Mouse (Mus musculus) lung, embryonic 16.5 days (tissue): ENCODE results near the gene Clec4b2. TPM values are rescaled to one million over a fixed set of nuclear protein-coding genes. Genes with fewer than 3 reads are reported as not detected.
"Not testable (repeated sequence)": the region's sequence is repeated elsewhere in the genome, so short reads cannot be mapped to it uniquely, and the experiment has no call there.

Source experiments
- ATAC-seq: fragments of 200-750 bp; cut with Nextera tagmentation; 2 replicates; pipeline ENCODE4 v1.8.0; 2017; ENCODE audit warnings: low read depth, mild to moderate bottlenecking, moderate library complexity
- H3K27ac ChIP-seq: fragments of 300-500 bp; sonication (generic); 2 replicates; pipeline ENCODE4 v1.5.1; 2014; ENCODE audit warnings: mild to moderate bottlenecking, control low read depth, low read length
- H3K27me3 ChIP-seq: fragments of 300-500 bp; sonication (generic); 2 replicates; pipeline ENCODE4 v1.6.1; 2014; ENCODE audit warnings: low read depth, low read length, mixed read lengths; ENCODE audit not compliant: control insufficient read depth, insufficient read depth
- H3K36me3 ChIP-seq: fragments of 300-500 bp; sonication (generic); 2 replicates; pipeline ENCODE4 v1.6.1; 2014; ENCODE audit warnings: low read length; ENCODE audit not compliant: control insufficient read depth, insufficient read depth
- H3K4me1 ChIP-seq: fragments of 300-500 bp; sonication (generic); replicated peaks from 2 replicates; pipeline ENCODE4 v1.6.1; 2014; ENCODE audit warnings: low read length, mixed read lengths; ENCODE audit not compliant: control insufficient read depth, insufficient read depth
- H3K4me2 ChIP-seq: fragments of 300-500 bp; sonication (generic); 2 replicates; pipeline ENCODE4 v1.6.1; 2014; ENCODE audit warnings: low read depth, low read length, control low read depth
- H3K4me3 ChIP-seq: fragments of 300-500 bp; sonication (generic); 2 replicates; pipeline ENCODE4 v1.5.1; 2014; ENCODE audit warnings: mild to moderate bottlenecking, low read length, control low read depth
- H3K9ac ChIP-seq: fragments of 300-500 bp; sonication (generic); 2 replicates; pipeline ENCODE4 v1.6.1; 2014; ENCODE audit warnings: low read length, control low read depth
- H3K9me3 ChIP-seq: fragments of 300-500 bp; sonication (generic); 2 replicates; pipeline ENCODE4 v1.6.1; 2016; ENCODE audit warnings: low read length; ENCODE audit not compliant: control insufficient read depth
- WGBS: fragments of 180-500 bp; shearing (Covaris S2); extraction: QIAGEN DNeasy Blood & Tissue Kit; methylation state at CpG from one replicate; pipeline ENCODE4 v1.1.7; 2014; 5-methylcytosine and 5-hydroxymethylcytosine counted together
- polyA plus RNA-seq: library from polyadenylated mRNA; unstranded; fragments of >200 nt; fragmentation: Nextera tagmentation; extraction: Ambion mirVana; gene quantifications from 2 replicates; pipeline ENCODE4 v1.2.1, GENCODE M21; 2015

Clec4b2 gene
- not detected in 2 replicates for polyA plus RNA-seq

DNA sequence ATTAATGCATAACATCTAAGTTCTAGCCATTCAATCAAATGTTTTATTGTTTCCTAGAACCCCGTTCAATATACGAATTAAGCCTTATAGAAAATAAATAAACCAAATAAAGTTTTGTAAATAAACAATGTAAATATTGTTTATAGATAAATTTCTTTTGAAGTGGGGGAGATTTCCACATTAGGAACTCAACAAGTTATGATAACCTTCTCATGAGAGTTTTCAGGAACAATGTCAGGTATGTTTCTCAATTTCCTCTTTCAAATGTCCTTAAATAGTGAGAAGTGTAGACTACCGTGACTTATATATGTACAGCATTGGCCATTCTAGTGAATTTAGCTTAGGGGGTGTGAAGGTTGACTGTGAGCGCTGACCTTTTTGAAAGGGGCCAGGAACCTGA, at the start of gene Clec4b2:
Clec4b2 (plus strand) TSS at position 301 of the 400 bp plus-strand sequence.
- no peaks in the 10 kb centered on the region for H3K36me3 ChIP-seq
- H3K27me3 ChIP-seq = no peaks in the 10 kb centered on the region
- H3K27ac ChIP-seq = no peak within 1 kb of the TSS
- H3K9me3 ChIP-seq = no peaks in the 10 kb centered on the region; the same call in 1 of the 2 replicates
- WGBS = 81% methylated on average over 4 of the region's 4 CpGs
- ATAC-seq = no peak
- H3K9ac ChIP-seq = no peak within 1 kb of the TSS
- H3K4me1 ChIP-seq = no peaks in the 10 kb centered on the region
- H3K4me2 ChIP-seq = no peak within 1 kb of the TSS
- H3K4me3 ChIP-seq = no peak within 1 kb of the TSS

DNA sequence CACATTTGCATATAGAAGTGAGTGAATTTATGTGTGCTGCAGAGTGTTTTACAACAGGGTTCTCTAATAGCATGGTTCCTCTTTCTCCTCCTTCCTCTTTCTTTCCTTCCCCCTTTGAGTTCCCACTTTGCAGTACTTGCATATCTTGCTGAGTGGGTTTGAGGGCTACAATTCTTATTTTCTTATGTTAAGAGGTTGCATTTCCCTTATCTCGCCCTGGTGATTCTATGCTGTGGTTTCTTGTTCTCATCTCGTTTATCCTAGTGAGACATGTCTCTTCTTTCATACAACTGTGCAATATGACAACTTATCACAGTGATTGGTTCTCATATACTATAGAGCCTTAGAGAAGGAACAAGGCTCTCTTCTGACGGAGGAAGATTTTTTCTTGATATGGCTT, 49.5 kb upstream of the Clec4b2 start:
- WGBS = 69% methylated on average over 3 of the region's 3 CpGs

DNA sequence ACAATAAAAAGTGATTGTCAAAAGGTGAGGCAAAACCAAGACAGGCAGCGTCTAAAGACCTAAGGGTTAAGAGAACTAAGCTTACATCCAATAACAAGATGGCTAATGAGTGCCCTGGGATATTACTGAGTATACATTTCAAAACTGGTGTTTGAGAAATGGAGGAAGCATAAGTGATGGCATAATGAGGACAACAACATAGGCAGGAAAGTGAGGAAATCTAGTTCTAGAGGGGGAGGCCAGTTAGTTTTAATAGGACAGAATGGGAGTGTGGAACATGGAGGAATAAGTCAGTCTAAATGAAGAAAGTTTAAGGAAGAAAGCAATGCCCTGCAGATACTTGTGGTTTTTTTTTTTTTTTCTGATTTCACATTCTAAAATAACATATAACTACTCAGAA, 45.5 kb upstream of the Clec4b2 start:
- Histone ChIP-seq H3K4me1 (no peaks in the 10 kb centered on the region), H3K9me3 (no peaks in the 10 kb centered on the region), H3K9ac (no peak overlapping the region), H3K4me3 (no peak overlapping the region), H3K4me2 (no peak overlapping the region), H3K36me3 (no peaks in the 10 kb centered on the region), H3K27me3 (no peaks in the 10 kb centered on the region), H3K27ac (no peak overlapping the region)
- no peak for ATAC-seq
- WGBS = 47% methylated on average over 1 of the region's 1 CpGs

More for the DNA sequence above, 49.5 kb upstream of the Clec4b2 start:
- ATAC-seq = no peak
- Histone ChIP-seq H3K27me3 (no peaks in the 10 kb centered on the region), H3K27ac (no peak overlapping the region), H3K36me3 (no peaks in the 10 kb centered on the region), H3K9me3 (no peaks in the 10 kb centered on the region), H3K4me2 (no peak overlapping the region), H3K9ac (no peak overlapping the region), H3K4me3 (no peak overlapping the region), H3K4me1 (no peaks in the 10 kb centered on the region)

DNA sequence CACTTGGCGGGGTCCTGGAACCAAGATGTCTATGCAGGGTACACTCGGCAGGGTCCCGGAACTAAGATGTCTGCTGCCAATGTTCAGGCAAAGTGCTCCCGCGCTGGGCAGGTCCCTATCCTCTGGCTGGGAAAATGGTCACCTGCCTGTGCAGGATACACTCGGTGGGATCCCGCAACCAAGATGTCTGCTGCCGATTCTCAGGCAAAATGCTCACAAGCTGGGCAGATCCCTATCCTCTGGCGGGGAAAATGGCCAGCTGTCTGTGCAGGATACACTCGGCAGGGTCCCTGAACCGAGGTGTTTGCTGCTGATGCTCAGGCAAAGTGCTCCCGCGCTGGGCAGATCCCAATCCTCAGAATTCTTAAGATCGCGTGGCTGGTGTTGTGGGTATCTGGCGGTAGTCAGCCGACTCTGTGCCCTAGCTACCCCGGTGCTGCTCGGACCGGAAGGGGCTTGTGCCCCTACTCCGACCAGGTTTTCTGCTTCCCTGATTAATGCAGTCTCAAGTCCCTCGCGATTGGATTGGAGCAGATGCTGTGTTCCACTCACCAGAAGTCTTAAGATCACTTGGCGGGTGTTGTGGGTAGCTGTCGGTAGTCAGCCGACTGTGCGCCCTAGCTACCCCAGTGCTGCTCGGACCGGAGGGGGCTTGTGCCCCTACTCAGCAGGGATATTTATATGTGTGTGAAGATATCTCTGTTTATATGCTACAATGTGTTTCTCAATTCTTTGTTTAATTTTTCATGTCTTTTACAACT, 34.7 kb upstream of the Clec4b2 start:
- WGBS = 61% methylated on average over 29 of the region's 29 CpGs
- H3K4me3 ChIP-seq, H3K4me1 ChIP-seq, H3K27ac ChIP-seq, H3K27me3 ChIP-seq, H3K9me3 ChIP-seq, ATAC-seq, H3K36me3 ChIP-seq, H3K9ac ChIP-seq, H3K4me2 ChIP-seq: not testable (repeated sequence)

DNA sequence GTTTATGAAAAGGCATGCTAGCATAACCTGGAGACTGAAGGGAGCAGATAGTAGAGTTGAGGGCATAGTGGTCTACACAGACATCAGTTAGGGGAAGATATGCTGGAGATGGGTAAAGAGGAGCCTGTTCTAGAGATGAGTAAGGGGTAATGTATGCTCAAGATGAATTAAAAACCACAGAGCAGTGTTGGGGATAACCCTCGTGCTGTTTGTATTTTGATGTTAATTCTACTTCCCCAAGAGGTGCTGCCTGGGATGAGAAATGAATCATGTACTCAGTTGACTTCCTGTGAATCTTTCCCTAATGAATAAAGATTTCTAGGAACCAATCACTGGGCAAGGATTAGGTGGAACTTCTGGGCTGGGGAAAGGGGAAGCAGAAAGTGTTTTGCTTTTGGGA, 2.6 kb upstream of the Clec4b2 start:
- Histone ChIP-seq H3K36me3 (no peaks in the 10 kb centered on the region), H3K4me1 (no peaks in the 10 kb centered on the region), H3K27me3 (no peaks in the 10 kb centered on the region), H3K27ac (no peak overlapping the region), H3K9ac (no peak overlapping the region), H3K4me2 (no peak overlapping the region), H3K4me3 (no peak overlapping the region), H3K9me3 (no peaks in the 10 kb centered on the region; the same call in 1 of the 2 replicates)
- no peak for ATAC-seq
- 35% methylated on average over 1 of the region's 1 CpGs for WGBS

DNA sequence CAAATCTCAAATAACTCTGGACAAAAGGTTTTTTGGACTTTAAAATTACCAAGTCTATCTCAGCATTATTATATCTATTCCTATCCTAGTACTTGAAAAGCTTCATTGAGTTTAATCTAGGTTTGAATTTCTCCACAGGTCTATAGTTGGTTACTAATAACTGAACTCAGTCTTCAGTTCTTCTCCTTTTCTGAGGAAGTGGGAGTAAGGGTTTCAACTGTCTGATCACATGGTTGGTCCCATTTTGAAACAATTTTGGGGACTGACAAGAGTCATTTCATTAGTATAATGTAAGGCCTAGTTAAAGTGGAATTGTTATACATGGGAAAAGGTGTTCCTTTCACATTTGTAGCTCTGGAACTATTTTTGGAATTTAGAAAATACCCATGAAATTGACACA, 1.7 kb upstream of the Clec4b2 start:
- H3K9me3 ChIP-seq = no peaks in the 10 kb centered on the region; the same call in 1 of the 2 replicates
- H3K4me1 ChIP-seq = no peaks in the 10 kb centered on the region
- no peak for ATAC-seq
- H3K9ac ChIP-seq = no peak overlapping the region
- no peak overlapping the region for H3K27ac ChIP-seq
- H3K4me3 ChIP-seq = no peak overlapping the region
- H3K36me3 ChIP-seq = no peaks in the 10 kb centered on the region
- no peak overlapping the region for H3K4me2 ChIP-seq
- no peaks in the 10 kb centered on the region for H3K27me3 ChIP-seq

DNA sequence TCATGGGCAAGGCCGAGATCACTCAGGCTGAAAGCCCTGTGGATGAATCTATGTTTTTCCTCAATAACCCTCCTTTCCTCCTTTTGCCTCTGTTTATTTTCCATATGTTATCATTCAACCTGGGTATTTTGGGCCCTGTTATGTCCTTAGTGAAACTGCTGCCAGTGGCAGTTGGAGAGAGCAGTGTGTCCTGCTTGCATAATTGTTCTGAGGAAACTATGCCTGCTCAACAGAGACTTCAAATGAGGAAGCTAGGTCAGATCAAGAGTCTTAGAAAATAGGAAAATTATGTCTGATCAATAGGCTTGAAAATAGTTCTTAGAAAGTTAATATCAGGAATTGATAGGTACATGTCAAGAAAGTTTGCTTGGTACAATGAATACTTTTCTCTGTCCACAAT, 2.9 kb downstream of the Clec4b2 start:
- WGBS = 79% methylated on average over 1 of the region's 1 CpGs
- ATAC-seq = no peak

DNA sequence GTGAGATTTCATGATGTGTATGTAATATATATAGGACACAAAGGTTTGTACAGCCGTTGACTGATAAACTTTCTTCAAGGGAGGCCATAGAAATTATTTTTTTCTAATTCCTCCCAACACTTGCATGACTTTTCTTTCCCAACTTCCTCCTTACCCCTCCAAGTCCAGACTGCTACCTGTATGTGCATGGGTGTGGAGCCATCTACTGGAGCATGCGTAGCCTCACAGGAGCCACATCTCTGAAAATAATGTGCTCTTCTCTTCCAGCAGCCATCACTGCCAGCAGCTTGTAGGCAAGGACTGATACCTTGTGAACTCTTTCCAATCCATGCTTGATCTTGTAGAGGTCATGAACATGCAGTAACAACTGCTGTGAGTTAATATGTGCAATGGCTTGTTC, 12.2 kb downstream of the Clec4b2 start:
- WGBS = 55% methylated on average over 2 of the region's 2 CpGs
- H3K27me3 ChIP-seq, ATAC-seq, H3K36me3 ChIP-seq, H3K4me3 ChIP-seq, H3K9me3 ChIP-seq, H3K27ac ChIP-seq, H3K4me2 ChIP-seq, H3K9ac ChIP-seq, H3K4me1 ChIP-seq: not testable (repeated sequence)

More for the DNA sequence above, 2.9 kb downstream of the Clec4b2 start:
- Histone ChIP-seq H3K27ac (no peak overlapping the region), H3K9me3 (no peaks in the 10 kb centered on the region), H3K36me3 (no peaks in the 10 kb centered on the region), H3K27me3 (no peaks in the 10 kb centered on the region), H3K4me2 (no peak overlapping the region), H3K9ac (no peak overlapping the region), H3K4me1 (no peaks in the 10 kb centered on the region), H3K4me3 (no peak overlapping the region)

DNA sequence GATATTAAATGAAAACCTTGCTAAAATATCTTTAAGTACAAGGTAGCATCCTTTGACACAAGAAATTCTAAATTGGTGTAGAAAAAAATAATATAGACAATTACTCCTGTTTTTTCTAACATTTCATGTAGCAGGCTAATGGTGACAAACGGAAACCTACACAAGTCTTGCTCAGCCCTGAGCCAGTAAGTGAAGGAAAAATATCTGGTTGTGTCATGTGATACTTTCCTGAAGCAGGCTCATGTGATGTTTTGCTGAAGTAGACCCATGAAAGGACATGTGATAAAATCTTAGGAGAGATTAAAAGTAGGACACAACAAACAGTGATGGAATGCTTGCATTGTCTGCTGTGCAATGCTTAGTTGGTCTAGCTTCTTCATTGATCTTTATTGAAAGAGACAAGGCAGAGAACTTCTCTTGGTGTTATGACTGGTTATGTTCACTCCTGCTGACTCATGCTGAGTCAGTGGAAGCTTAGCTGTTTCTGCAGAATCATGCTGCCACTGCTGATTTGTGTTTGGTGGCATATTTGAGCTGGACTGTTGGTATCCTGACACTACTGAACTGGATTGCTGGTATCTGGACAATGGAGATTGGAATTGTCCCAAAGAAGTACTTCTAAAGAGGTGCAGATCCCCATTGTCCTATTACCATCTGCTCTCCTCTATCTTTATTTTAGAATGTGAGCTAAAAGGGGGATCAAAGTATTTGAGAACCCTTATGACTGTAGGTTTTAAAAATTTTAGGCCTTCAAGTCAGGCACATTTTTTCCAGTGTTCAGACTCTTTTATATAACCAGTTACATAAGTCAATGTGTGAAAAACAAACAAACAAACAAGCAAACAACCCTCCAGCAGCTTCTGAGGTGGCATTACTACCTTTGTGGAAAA, 34.7 kb downstream of the Clec4b2 start:
- no peak overlapping the region for H3K9ac ChIP-seq
- H3K27ac ChIP-seq = no peak overlapping the region
- no peaks in the 10 kb centered on the region for H3K27me3 ChIP-seq
- no peak overlapping the region for H3K4me3 ChIP-seq
- H3K9me3 ChIP-seq = no peaks in the 10 kb centered on the region
- WGBS = 67% methylated on average over 1 of the region's 1 CpGs
- no peaks in the 10 kb centered on the region for H3K4me1 ChIP-seq
- no peak for ATAC-seq
- no peak overlapping the region for H3K4me2 ChIP-seq
- no peaks in the 10 kb centered on the region for H3K36me3 ChIP-seq
